Mouse (Mus musculus) limb, embryonic 14.5 days (tissue): ENCODE results near the gene Snrpc. TPM values are rescaled to one million over a fixed set of nuclear protein-coding genes. Genes with fewer than 3 reads are reported as not detected.

Experiments
- ATAC-seq: fragments of 200-750 bp; cut with Nextera tagmentation; 2 replicates; pipeline ENCODE4 v1.8.0; 2017; ENCODE audit warnings: low read depth, moderate number of reproducible peaks, moderate TSS enrichment; ENCODE audit not compliant: low FRiP score
- DNase-seq: peaks from one replicate; pipeline ENCODE4 v3.0.0-alpha.2; 2015; ENCODE audit warnings: low spot score
- H3K27ac ChIP-seq: fragments of 300-500 bp; sonication (generic); replicated peaks from 2 replicates; pipeline ENCODE4 v1.5.1; 2014; ENCODE audit warnings: low read depth, mild to moderate bottlenecking, low read length, moderate library complexity, mixed read lengths
- H3K27me3 ChIP-seq: fragments of 300-500 bp; sonication (generic); 2 replicates; pipeline ENCODE4 v1.6.1; 2014; ENCODE audit warnings: low read length, mixed read lengths; ENCODE audit not compliant: control insufficient read depth, insufficient read depth
- H3K36me3 ChIP-seq: fragments of 300-500 bp; sonication (generic); 2 replicates; pipeline ENCODE4 v1.6.1; 2014; ENCODE audit warnings: mild to moderate bottlenecking, low read length, moderate library complexity, mixed read lengths; ENCODE audit not compliant: control insufficient read depth, insufficient read depth
- H3K4me1 ChIP-seq: fragments of 300-500 bp; sonication (generic); 2 replicates; pipeline ENCODE4 v1.6.1; 2014; ENCODE audit warnings: antibody characterized with exemption, low read length, mixed read lengths; ENCODE audit not compliant: control insufficient read depth, insufficient read depth
- H3K4me2 ChIP-seq: fragments of 300-500 bp; sonication (generic); replicated peaks from 2 replicates; pipeline ENCODE4 v1.6.1; 2014; ENCODE audit warnings: low read depth, mild to moderate bottlenecking, low read length, moderate library complexity; ENCODE audit not compliant: severe bottlenecking
- H3K4me3 ChIP-seq: fragments of 300-500 bp; sonication (generic); replicated peaks from 2 replicates; pipeline ENCODE4 v1.5.1; 2014; ENCODE audit warnings: low read length
- H3K9ac ChIP-seq: fragments of 300-500 bp; sonication (generic); 2 replicates; pipeline ENCODE4 v1.6.1; 2014; ENCODE audit warnings: mild to moderate bottlenecking, low read depth, low read length, moderate library complexity; ENCODE audit not compliant: severe bottlenecking
- H3K9me3 ChIP-seq: fragments of 300-500 bp; sonication (generic); 2 replicates; pipeline ENCODE4 v1.6.1; 2016; ENCODE audit warnings: low read length; ENCODE audit not compliant: control insufficient read depth
- POLR2A ChIP-seq: fragments of 200-500 bp; IDR thresholded peaks from 2 replicates; pipeline ENCODE4 v1.8.0; 2012; ENCODE audit warnings: inconsistent platforms, mild to moderate bottlenecking, moderate library complexity, borderline replicate concordance; ENCODE audit not compliant: insufficient read depth, insufficient read length; ENCODE audit errors: extremely low read depth
- WGBS: fragments of 180-500 bp; shearing (Covaris S2); extraction: QIAGEN DNeasy Blood & Tissue Kit; methylation state at CpG from one replicate; pipeline ENCODE4 v1.1.7; 2014; 5-methylcytosine and 5-hydroxymethylcytosine counted together
- polyA plus RNA-seq, 2 experiments: library from polyadenylated mRNA; depleted of rRNA in 1 of 2; stranded (reverse) in 1 of 2; unstranded in 1 of 2; fragments of >200 nt; fragmentation: Nextera tagmentation in 1 of 2; extraction: Ambion mirVana in 1 of 2; gene quantifications; 2 replicates each; pipeline versions ENCODE4 v1.2.1 to v1.2.3; 2012 to 2014

Snrpc gene
- polyA plus RNA-seq, 2 experiments = 228 to 286 TPM

- no peak for ATAC-seq
- H3K36me3 ChIP-seq = peaks cover 77% of the 10 kb centered on the region
- no peak for TF ChIP-seq POLR2A
These were observed 48.7 kb downstream of the Snrpc start for GRCm38 (mm10) chr17:27886499-27887210.

More at GRCm38 (mm10) chr17:27886499-27887210, 48.7 kb downstream of the Snrpc start:
- Histone ChIP-seq H3K27ac (no peak overlapping the region), H3K9me3 (no peaks in the 10 kb centered on the region), H3K4me3 (no peak overlapping the region), H3K9ac (no peak overlapping the region), H3K4me2 (no peak overlapping the region), H3K4me1 (no peaks in the 10 kb centered on the region), H3K27me3 (no peaks in the 10 kb centered on the region)
- WGBS = 88% methylated on average over 19 of the region's 19 CpGs
- no peak for DNase-seq

Other genes with a start within 250 kb of the Snrpc start
- gene Nudt3, start 214.7 kb upstream of the Snrpc start, polyA plus RNA-seq (2012; rRNA removed) = 116 and 121 TPM in 2 replicates
- 35.7 and 36.8 TPM in 2 replicates for gene Nudt3, start 214.7 kb upstream of the Snrpc start, polyA plus RNA-seq (2014; fragmentation: Nextera tagmentation; extraction: Ambion mirVana)
- gene RPS10-NUDT3, start 202.9 kb upstream of the Snrpc start, polyA plus RNA-seq (2012; rRNA removed) = 0.11 TPM in 1 of 2 replicates, not detected in the other
- gene RPS10-NUDT3, start 202.9 kb upstream of the Snrpc start, polyA plus RNA-seq (2014; fragmentation: Nextera tagmentation; extraction: Ambion mirVana) = not detected in 2 replicates
- gene Rps10, start 201.5 kb upstream of the Snrpc start, polyA plus RNA-seq (2012; rRNA removed) = 1,839 and 1,928 TPM in 2 replicates
- gene Rps10, start 201.5 kb upstream of the Snrpc start, polyA plus RNA-seq (2014; fragmentation: Nextera tagmentation; extraction: Ambion mirVana) = 1,149 and 1,160 TPM in 2 replicates
- gene Pacsin1, start 182.6 kb upstream of the Snrpc start, polyA plus RNA-seq (2012; rRNA removed) = 2.4 and 3.3 TPM in 2 replicates
- 3.3 and 4.5 TPM in 2 replicates for gene Pacsin1, start 182.6 kb upstream of the Snrpc start, polyA plus RNA-seq (2014; fragmentation: Nextera tagmentation; extraction: Ambion mirVana)
- gene Spdef, start 109.2 kb upstream of the Snrpc start, polyA plus RNA-seq (2012; rRNA removed) = 0.52 and 0.67 TPM in 2 replicates
- 0.39 TPM in 1 of 2 replicates, not detected in the other for gene Spdef, start 109.2 kb upstream of the Snrpc start, polyA plus RNA-seq (2014; fragmentation: Nextera tagmentation; extraction: Ambion mirVana)
- 60.1 and 65.2 TPM in 2 replicates for gene D17Wsu92e, start 17.5 kb upstream of the Snrpc start, polyA plus RNA-seq (2012; rRNA removed)
- 20.3 and 21.3 TPM in 2 replicates for gene D17Wsu92e, start 17.5 kb upstream of the Snrpc start, polyA plus RNA-seq (2014; fragmentation: Nextera tagmentation; extraction: Ambion mirVana)
- gene Uhrf1bp1, start 18.3 kb downstream of the Snrpc start, polyA plus RNA-seq (2012; rRNA removed) = 13.5 and 15.6 TPM in 2 replicates
- gene Uhrf1bp1, start 18.3 kb downstream of the Snrpc start, polyA plus RNA-seq (2014; fragmentation: Nextera tagmentation; extraction: Ambion mirVana) = 8.0 TPM in 2 replicates
- 40.6 and 54.4 TPM in 2 replicates for gene Anks1, start 71.2 kb downstream of the Snrpc start, polyA plus RNA-seq (2012; rRNA removed)
- 14.6 and 15.5 TPM in 2 replicates for gene Anks1, start 71.2 kb downstream of the Snrpc start, polyA plus RNA-seq (2014; fragmentation: Nextera tagmentation; extraction: Ambion mirVana)
- 36.4 and 43.1 TPM in 2 replicates for gene Taf11, start 71.7 kb downstream of the Snrpc start, polyA plus RNA-seq (2012; rRNA removed)
- 65.2 and 70.4 TPM in 2 replicates for gene Taf11, start 71.7 kb downstream of the Snrpc start, polyA plus RNA-seq (2014; fragmentation: Nextera tagmentation; extraction: Ambion mirVana)
- gene Tcp11, start 242.5 kb downstream of the Snrpc start, polyA plus RNA-seq (2012; rRNA removed) = 2.8 and 3.6 TPM in 2 replicates
- gene Tcp11, start 242.5 kb downstream of the Snrpc start, polyA plus RNA-seq (2014; fragmentation: Nextera tagmentation; extraction: Ambion mirVana) = 0.70 and 1.0 TPM in 2 replicates